12 mouse cellular contexts compared by ENCODE assay signal in the genomic region with DNA sequence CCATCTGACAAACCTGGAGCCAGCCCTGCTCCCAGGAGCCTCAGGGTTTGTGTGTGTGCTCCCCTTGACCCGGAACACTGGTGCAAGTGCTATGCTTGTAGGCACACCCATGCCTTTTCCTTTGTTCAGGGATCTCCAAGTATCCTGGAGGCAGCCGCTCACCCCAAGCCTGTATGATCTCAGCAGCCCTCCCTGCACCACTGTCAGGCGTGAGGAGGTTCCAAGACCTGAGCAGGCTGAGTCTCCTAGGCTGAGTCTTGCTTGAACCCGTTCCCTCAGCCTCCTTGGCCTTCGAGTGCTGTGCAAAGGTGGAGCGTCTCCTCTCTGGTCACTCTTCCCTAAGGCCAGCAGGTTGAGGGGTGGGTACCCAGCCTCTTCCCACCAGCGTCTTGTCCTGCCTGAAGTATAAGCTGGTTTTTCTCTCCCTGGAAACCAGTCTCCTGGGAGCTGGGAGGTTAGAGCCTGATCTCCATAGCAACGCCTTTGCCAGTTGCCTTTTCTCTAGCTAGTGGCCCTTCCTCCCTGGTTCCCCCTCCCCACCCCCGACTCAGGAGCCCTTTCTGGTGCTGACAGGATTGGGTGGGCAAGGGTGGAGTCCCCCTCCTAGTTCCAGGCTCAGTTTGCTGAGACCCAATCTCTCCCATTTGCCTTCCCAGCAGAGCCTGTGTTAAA. TPM values are rescaled to one million over a fixed set of nuclear protein-coding genes. Genes with fewer than 3 reads are reported as not detected.
DNase-seq lines count a peak whose midpoint lies in the region; ATAC-seq and TF ChIP-seq lines count a peak whose summit lies in the region.
"Had no signal": no experiment of that assay in that cellular context is flagged by ENCODE, and none has a peak within 500 bp of the region (broad histone marks: within the 10 kb centered on the region; RNA-seq: fewer than 3 reads in every experiment).

No protein-coding gene starts in this region.

- H3K36me3 ChIP-seq in hindbrain, embryonic 13.5 days: no peaks in the 10 kb centered on the region
- H3K36me3 ChIP-seq in midbrain, postnatal 0 days (ENCODE audit: insufficient read depth, low read length): no peaks in the 10 kb centered on the region
- H3K36me3 ChIP-seq: G1E had no signal

- peak overlapping the region; percentile 43 for H3K9ac ChIP-seq in hindbrain, embryonic 13.5 days
- no peak overlapping the region for H3K9ac ChIP-seq in midbrain, postnatal 0 days (replicated peaks; ENCODE audit: low read length, poor library complexity, severe bottlenecking)
- H3K9ac ChIP-seq: heart, embryonic 13.5 days had no signal

- H3K27me3 ChIP-seq in hindbrain, embryonic 13.5 days: 0 out of 2 replicates have a peak, but pooled peaks cover 8% of the 10 kb centered on the region
- no peaks in the 10 kb centered on the region for H3K27me3 ChIP-seq in midbrain, postnatal 0 days (ENCODE audit: insufficient read depth, low read length)
- H3K27me3 ChIP-seq: megakaryocyte, embryonic 14.5 days had no signal

- WGBS in hindbrain, embryonic 13.5 days: 8% methylated on average over 9 of the region's 9 CpGs
- WGBS in midbrain, postnatal 0 days: 8% methylated on average over 9 of the region's 9 CpGs

- ATAC-seq in hindbrain, embryonic 13.5 days (ENCODE audit: low FRiP score): peak; percentile 49; the same call in 1 of the 2 replicates
- peak; percentile 57 for ATAC-seq in midbrain, postnatal 0 days (ENCODE audit: low FRiP score)
- no peak for ATAC-seq in megakaryocyte, adult 5-6 weeks (ENCODE audit: poor library complexity, severe bottlenecking)
- ATAC-seq in monocyte, adult 5-6 weeks (replicated peaks; ENCODE audit: insufficient number of reproducible peaks, low FRiP score, low TSS enrichment, poor library complexity, severe bottlenecking): no peak

- H3K4me1 ChIP-seq in hindbrain, embryonic 13.5 days (replicated peaks): peaks cover 80% of the 10 kb centered on the region
- H3K4me1 ChIP-seq in midbrain, postnatal 0 days (ENCODE audit: insufficient read depth, low read length): peaks cover 41% of the 10 kb centered on the region

- H3K9me3 ChIP-seq in hindbrain, embryonic 13.5 days: no peaks in the 10 kb centered on the region
- H3K9me3 ChIP-seq in midbrain, postnatal 0 days (ENCODE audit: low read length): no peaks in the 10 kb centered on the region
- H3K9me3 ChIP-seq: heart, embryonic 13.5 days; megakaryocyte, embryonic 14.5 days had no signal

- TF ChIP-seq CTCF in midbrain, postnatal 0 days (IDR thresholded peaks at IDR 0.05): no peak

- peak; percentile 21 for DNase-seq in ZHBTc4 (ENCODE audit: low read depth, low spot score)
- DNase-seq in embryo, embryonic 11.5 days (ENCODE audit: low read depth, low spot score): peak; percentile 43
- DNase-seq in midbrain, postnatal 0 days (ENCODE audit: low spot score): peak; percentile 92
- DNase-seq in cerebellum, postnatal 25 days: no peak

- peak overlapping the region; percentile 86 for H3K27ac ChIP-seq in hindbrain, embryonic 13.5 days
- peak overlapping the region; percentile 63 for H3K27ac ChIP-seq in midbrain, postnatal 0 days (ENCODE audit: low read depth, low read length)
- H3K27ac ChIP-seq: heart, embryonic 13.5 days; kidney, postnatal 0 days had no signal

- H3K4me2 ChIP-seq in hindbrain, embryonic 13.5 days: peak overlapping the region; percentile 34
- H3K4me2 ChIP-seq in midbrain, postnatal 0 days (ENCODE audit: low read depth, low read length, poor library complexity, severe bottlenecking): no peak overlapping the region
- H3K4me2 ChIP-seq: heart, embryonic 13.5 days had no signal

- H3K4me3 ChIP-seq in hindbrain, embryonic 13.5 days: no peak overlapping the region
- H3K4me3 ChIP-seq in midbrain, postnatal 0 days (ENCODE audit: low read depth, low read length): no peak overlapping the region
- H3K4me3 ChIP-seq: erythroblast, embryonic 14.5 days; heart, embryonic 13.5 days; megakaryocyte, embryonic 14.5 days had no signal

RNA-seq across cellular contexts. Expression of a gene that starts 24.0 kb away (rescaled TPM):
- polyA plus RNA-seq in hindbrain, embryonic 13.5 days (2015; fragmentation: Nextera tagmentation; extraction: Ambion mirVana): 0.92 and 1.1 TPM in 2 replicates
- total RNA-seq in midbrain, postnatal 0 days (2014; rRNA removed): 1.5 and 1.7 TPM in 2 replicates
- polyA plus RNA-seq in midbrain, postnatal 0 days (2015; fragmentation: Nextera tagmentation; extraction: Ambion mirVana): 1.7 and 1.9 TPM in 2 replicates
- total RNA-seq in megakaryocyte, adult 5-6 weeks (2015): 54.9 and 59.6 TPM in 2 replicates
- 147 and 225 TPM in 2 replicates for total RNA-seq in megakaryocyte, adult 5-6 weeks (2017)
- total RNA-seq in monocyte, adult 5-6 weeks (2017): 54.1 to 106 TPM (median 56.9 TPM) in 3 replicates
- total RNA-seq: G1E had no signal

Comparison
In these comparisons a context has a peak if more than half of its experiments do, and no peak if none do; other contexts are left out.
1. DNase-seq: peak in ZHBTc4 (single experiment), embryo, embryonic 11.5 days (single experiment) and midbrain, postnatal 0 days (single experiment); none in cerebellum, postnatal 25 days (0 of 2).
2. ATAC-seq: peak in hindbrain, embryonic 13.5 days (single experiment) and midbrain, postnatal 0 days (single experiment); none in megakaryocyte, adult 5-6 weeks (single experiment) and monocyte, adult 5-6 weeks (single experiment).
3. RNA of a gene that starts 24.0 kb away (total RNA-seq): 54.9 to 225 TPM in megakaryocyte, adult 5-6 weeks and 54.1 to 106 TPM in monocyte, adult 5-6 weeks; 1.5 to 1.7 TPM in midbrain, postnatal 0 days; every median in the first group is over 10 times any median in the second.